Mouse (Mus musculus): ENCODE measurements around the gene Nlrp6.

DNA sequence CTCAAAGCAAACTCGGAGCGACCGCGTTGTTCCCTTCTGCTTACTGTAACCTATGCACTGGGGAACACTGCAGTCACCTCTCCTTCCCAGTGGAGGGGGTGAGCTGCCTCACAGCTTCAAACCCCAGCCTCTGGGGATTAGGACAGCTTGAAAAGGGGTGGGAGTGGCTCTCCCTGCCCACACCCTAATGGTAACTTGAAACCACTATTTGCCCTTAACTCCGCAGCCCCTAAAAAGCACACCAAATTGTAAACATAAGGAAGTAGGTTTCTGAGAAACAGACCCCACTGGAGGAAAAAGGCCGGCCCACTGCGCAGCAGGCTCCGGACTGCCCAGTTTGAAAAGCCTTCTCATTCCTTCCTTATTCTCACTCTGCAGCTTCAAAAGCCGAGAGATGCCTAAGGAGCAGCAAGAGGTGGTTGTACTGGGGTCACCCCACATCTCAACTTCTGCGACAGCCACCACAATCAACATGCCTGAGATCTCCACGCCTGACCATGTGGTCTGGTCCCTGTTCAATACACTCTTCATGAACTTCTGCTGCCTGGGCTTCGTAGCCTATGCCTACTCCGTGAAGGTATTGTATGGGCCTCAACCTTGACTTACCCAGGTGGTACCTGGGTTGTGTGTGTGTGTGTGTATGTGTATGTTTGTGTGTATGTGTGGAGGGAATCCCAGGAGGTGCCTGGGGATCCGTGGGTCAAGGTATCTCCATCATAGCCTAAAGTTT is 47.3 kb downstream of the Nlrp6 start:
- no peak for TF ChIP-seq EP300 (IDR thresholded peaks at IDR 0.05; ENCODE audit: low read depth)
- no peak for TF ChIP-seq CTCF (IDR thresholded peaks at IDR 0.05; ENCODE audit: low read depth)

Data from liver, embryonic 14.5 days (tissue).